Mouse (Mus musculus) stomach, postnatal 0 days (tissue): ENCODE measurements around the gene Gm28305.

Experiments
- CTCF ChIP-seq: IDR thresholded peaks from 2 replicates; pipeline ENCODE4 v1.5.1; 2016; ENCODE audit warnings: antibody characterized with exemption, low read depth, mild to moderate bottlenecking, moderate library complexity
- EP300 ChIP-seq: optimal IDR thresholded peaks from 2 replicates; pipeline ENCODE3; 2016; ENCODE audit warnings: antibody characterized with exemption

DNA sequence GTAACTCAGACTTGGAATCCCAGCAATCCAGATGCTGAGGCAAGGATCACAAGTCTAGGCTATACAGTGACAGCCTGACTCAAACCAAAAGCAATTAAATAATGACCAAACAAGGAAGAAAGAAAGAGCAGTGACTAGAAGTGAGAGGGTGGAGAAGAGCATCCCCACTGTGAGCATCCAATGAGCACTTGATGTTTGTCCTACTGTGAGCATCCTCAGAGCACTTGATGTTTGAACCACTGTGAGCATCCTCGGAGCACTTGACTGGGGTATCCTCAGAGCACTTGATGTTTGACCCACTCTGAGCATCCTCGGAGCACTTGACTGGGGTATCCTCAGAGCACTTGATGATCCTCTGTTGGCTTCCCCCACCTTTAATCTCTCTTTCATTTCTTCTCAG lies 64.5 kb downstream of the Gm28305 start:
- TF ChIP-seq EP300 = no peak
- no peak for TF ChIP-seq CTCF
